Mouse (Mus musculus): ENCODE measurements around the gene A930033H14Rik. TPM values are rescaled to one million over a fixed set of nuclear protein-coding genes. Genes with fewer than 3 reads are reported as not detected.

The A930033H14Rik gene
- polyA plus RNA-seq, 1 experiment from 2014 or later = 1.9 TPM

- Histone ChIP-seq H3K36me3 (ENCODE audit: insufficient read depth) (no peaks in the 10 kb centered on the region), H3K9me3 (ENCODE audit: low read depth, low read length) (no peaks in the 10 kb centered on the region), H3K4me3 (ENCODE audit: low read depth, low read length) (no peak overlapping the region), H3K9ac (no peak overlapping the region), H3K27ac (ENCODE audit: low read depth) (no peak overlapping the region), H3K4me1 (ENCODE audit: insufficient read depth) (no peaks in the 10 kb centered on the region), H3K4me2 (no peak overlapping the region), H3K27me3 (ENCODE audit: insufficient read depth, low read length) (no peaks in the 10 kb centered on the region)
- 70% methylated on average over 5 of the region's 5 CpGs for WGBS
- TF ChIP-seq CTCF (IDR thresholded peaks at IDR 0.05; ENCODE audit: low read depth) = no peak
- DNase-seq = no peak
- ATAC-seq (ENCODE audit: insufficient read depth) = no peak
These were observed 50.3 kb downstream of the A930033H14Rik start for GRCm38 (mm10) chr10:69162577-69162976.

- Histone ChIP-seq H3K27me3 (ENCODE audit: insufficient read depth, low read length) (no peaks in the 10 kb centered on the region), H3K4me2 (no peak overlapping the region), H3K36me3 (ENCODE audit: insufficient read depth) (no peaks in the 10 kb centered on the region), H3K9me3 (ENCODE audit: low read depth, low read length) (no peaks in the 10 kb centered on the region), H3K9ac (no peak overlapping the region), H3K4me3 (ENCODE audit: low read depth, low read length) (no peak overlapping the region), H3K27ac (ENCODE audit: low read depth) (no peak overlapping the region), H3K4me1 (ENCODE audit: insufficient read depth) (no peaks in the 10 kb centered on the region)
- no peak for TF ChIP-seq CTCF (IDR thresholded peaks at IDR 0.05; ENCODE audit: low read depth)
- no peak for ATAC-seq (ENCODE audit: insufficient read depth)
- DNase-seq = no peak
- WGBS = 77% methylated on average over 3 of the region's 3 CpGs
These were observed 51.4 kb downstream of the A930033H14Rik start for GRCm38 (mm10) chr10:69161503-69161902.

GRCm38 (mm10) chr10:69160877-69161276 lies 52.0 kb downstream of the A930033H14Rik start:
- H3K4me1 ChIP-seq (ENCODE audit: insufficient read depth) = no peaks in the 10 kb centered on the region
- no peak overlapping the region for H3K4me2 ChIP-seq
- H3K36me3 ChIP-seq (ENCODE audit: insufficient read depth) = no peaks in the 10 kb centered on the region
- 74% methylated on average over 2 of the region's 2 CpGs for WGBS
- H3K4me3 ChIP-seq (ENCODE audit: low read depth, low read length) = no peak overlapping the region
- H3K27ac ChIP-seq (ENCODE audit: low read depth) = no peak overlapping the region
- H3K9ac ChIP-seq = no peak overlapping the region
- TF ChIP-seq CTCF (IDR thresholded peaks at IDR 0.05; ENCODE audit: low read depth) = no peak
- no peaks in the 10 kb centered on the region for H3K27me3 ChIP-seq (ENCODE audit: insufficient read depth, low read length)
- ATAC-seq (ENCODE audit: insufficient read depth) = no peak
- no peak for DNase-seq
- no peaks in the 10 kb centered on the region for H3K9me3 ChIP-seq (ENCODE audit: low read depth, low read length)

Other genes starting within 250 kb of the A930033H14Rik start
- 19.4 and 20.1 TPM in 2 replicates for gene Rhobtb1, start 61.7 kb downstream of the A930033H14Rik start, polyA plus RNA-seq (2014; fragmentation: Nextera tagmentation; extraction: Ambion mirVana)
- 684 and 700 TPM in 2 replicates for gene Cdk1, start 139.8 kb upstream of the A930033H14Rik start, polyA plus RNA-seq (2014; fragmentation: Nextera tagmentation; extraction: Ambion mirVana)
- gene Ank3, start 185.7 kb upstream of the A930033H14Rik start, polyA plus RNA-seq (2014; fragmentation: Nextera tagmentation; extraction: Ambion mirVana) = 16.2 and 17.5 TPM in 2 replicates

Data from lung, embryonic 14.5 days (tissue).